Mouse (Mus musculus) myocyte (in vitro differentiated cells): ENCODE measurements around the gene Rybp.

Experiments
- CEBPB ChIP-seq: IDR thresholded peaks from 2 replicates; pipeline ENCODE4 v1.6.1; 2011; ENCODE audit warnings: mild to moderate bottlenecking, moderate library complexity; ENCODE audit not compliant: poor library complexity, insufficient read depth, severe bottlenecking
- MAX ChIP-seq: IDR thresholded peaks from one replicate; pipeline ENCODE4 v1.6.1; 2011; ENCODE audit warnings: low read depth, mild to moderate bottlenecking, control low read depth
- MYOD1 ChIP-seq, 3 experiments: IDR thresholded peaks; one replicate each; pipeline ENCODE4 v1.6.1; 2011; ENCODE audit warnings: control low read depth in 2 of 3, low read depth in 2 of 3, mild to moderate bottlenecking in 2 of 3, moderate library complexity in 1 of 3; ENCODE audit not compliant: insufficient read length in 2 of 3, control insufficient read depth in 1 of 3
- MYOG ChIP-seq, 3 experiments: IDR thresholded peaks; one replicate each; pipeline ENCODE4 v1.6.1; 2011; ENCODE audit warnings: control low read depth in 2 of 3, low read depth in 2 of 3, mild to moderate bottlenecking in 2 of 3; ENCODE audit not compliant: insufficient read length in 2 of 3, control insufficient read depth in 1 of 3, insufficient read depth in 1 of 3
- POLR2A ChIP-seq: IDR thresholded peaks from one replicate; pipeline ENCODE4 v1.6.1; 2011; ENCODE audit warnings: low read depth, mild to moderate bottlenecking, control low read depth, moderate library complexity; ENCODE audit not compliant: insufficient read length
- POLR2AphosphoS2 ChIP-seq: IDR thresholded peaks from one replicate; pipeline ENCODE4 v1.6.1; 2011; ENCODE audit warnings: low read depth, control low read depth; ENCODE audit not compliant: insufficient read length
- SRF ChIP-seq: IDR thresholded peaks from one replicate; pipeline ENCODE4 v1.6.1; 2011; ENCODE audit warnings: low read depth; ENCODE audit not compliant: control insufficient read depth, insufficient read length
- TCF12 ChIP-seq: IDR thresholded peaks from one replicate; pipeline ENCODE4 v1.6.1; 2011; ENCODE audit warnings: mild to moderate bottlenecking, control low read depth; ENCODE audit not compliant: poor library complexity, insufficient read depth, severe bottlenecking
- USF1 ChIP-seq: IDR thresholded peaks from one replicate; pipeline ENCODE4 v1.6.1; 2011; ENCODE audit warnings: low read depth, mild to moderate bottlenecking, control low read depth, moderate library complexity

- TF ChIP-seq SRF (no peak), MYOG (IDR thresholded peaks at IDR 0.05; ENCODE audit: control insufficient read depth in 1 of 3, insufficient read depth in 1 of 3, insufficient read length in 2 of 3, low read depth in 2 of 3) (no peak), MYOD1 (IDR thresholded peaks at IDR 0.05; ENCODE audit: control insufficient read depth in 1 of 3, insufficient read length in 2 of 3, low read depth in 2 of 3) (no peak), POLR2A (no peak), TCF12 (no peak), POLR2AphosphoS2 (no peak), CEBPB (no peak), USF1 (no peak), MAX (no peak)
These were observed 15.3 kb downstream of the Rybp start for GRCm38 (mm10) chr6:100271992-100272391.
